Mouse (Mus musculus) CD4-positive naive resting alpha-beta T cell, adult 76 days (primary cell): Measurements from ENCODE around the gene Galnt9. TPM values are rescaled to one million over a fixed set of nuclear protein-coding genes. Genes with fewer than 3 reads are reported as not detected.

ENCODE experiments used
- total RNA-seq: library from RNA; stranded (reverse); gene quantifications from one replicate; pipeline ENCODE4 v1.2.4, GENCODE M21; 2023

The Galnt9 gene
- total RNA-seq = 9.3 TPM

DNA sequence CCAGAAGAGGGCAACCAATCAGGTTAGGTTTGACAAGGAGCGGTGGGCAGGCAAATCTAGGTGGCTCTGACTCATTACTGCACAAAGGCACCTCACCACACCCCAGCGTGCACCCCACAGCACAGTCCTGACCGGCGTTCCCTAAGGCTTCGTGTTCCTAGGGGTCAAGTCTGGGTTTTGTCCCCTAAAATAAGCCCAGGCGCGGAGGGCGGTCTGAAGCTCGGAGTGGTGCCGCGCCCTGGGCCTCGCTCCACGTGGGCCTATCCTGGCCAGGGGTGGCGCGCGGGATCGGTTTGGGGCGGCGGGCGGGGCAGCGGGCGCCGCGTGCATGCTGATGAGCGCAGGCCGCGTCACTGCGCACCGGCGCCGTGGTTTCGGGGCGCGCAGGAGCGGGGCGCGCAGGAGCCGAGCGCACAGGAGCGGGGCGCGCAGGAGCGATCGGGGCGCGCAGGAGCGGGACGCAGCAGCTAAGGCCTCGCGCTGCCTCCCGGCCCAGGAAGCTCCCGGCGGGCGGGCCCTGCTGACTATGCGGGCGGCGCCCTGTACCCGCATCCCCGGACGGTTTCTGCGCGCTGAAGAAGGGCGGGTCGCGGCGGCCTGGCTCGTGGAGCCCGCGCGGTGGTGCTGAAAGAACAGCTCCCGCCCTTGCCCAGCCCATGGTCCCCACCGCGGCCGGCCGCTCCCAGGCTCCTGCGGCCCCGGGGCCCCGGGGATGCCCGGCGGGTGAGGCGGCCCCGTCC is at the start of gene Galnt9:
Gene Galnt9 (plus strand): TSS at position 405 of the 740 bp plus-strand sequence.

DNA sequence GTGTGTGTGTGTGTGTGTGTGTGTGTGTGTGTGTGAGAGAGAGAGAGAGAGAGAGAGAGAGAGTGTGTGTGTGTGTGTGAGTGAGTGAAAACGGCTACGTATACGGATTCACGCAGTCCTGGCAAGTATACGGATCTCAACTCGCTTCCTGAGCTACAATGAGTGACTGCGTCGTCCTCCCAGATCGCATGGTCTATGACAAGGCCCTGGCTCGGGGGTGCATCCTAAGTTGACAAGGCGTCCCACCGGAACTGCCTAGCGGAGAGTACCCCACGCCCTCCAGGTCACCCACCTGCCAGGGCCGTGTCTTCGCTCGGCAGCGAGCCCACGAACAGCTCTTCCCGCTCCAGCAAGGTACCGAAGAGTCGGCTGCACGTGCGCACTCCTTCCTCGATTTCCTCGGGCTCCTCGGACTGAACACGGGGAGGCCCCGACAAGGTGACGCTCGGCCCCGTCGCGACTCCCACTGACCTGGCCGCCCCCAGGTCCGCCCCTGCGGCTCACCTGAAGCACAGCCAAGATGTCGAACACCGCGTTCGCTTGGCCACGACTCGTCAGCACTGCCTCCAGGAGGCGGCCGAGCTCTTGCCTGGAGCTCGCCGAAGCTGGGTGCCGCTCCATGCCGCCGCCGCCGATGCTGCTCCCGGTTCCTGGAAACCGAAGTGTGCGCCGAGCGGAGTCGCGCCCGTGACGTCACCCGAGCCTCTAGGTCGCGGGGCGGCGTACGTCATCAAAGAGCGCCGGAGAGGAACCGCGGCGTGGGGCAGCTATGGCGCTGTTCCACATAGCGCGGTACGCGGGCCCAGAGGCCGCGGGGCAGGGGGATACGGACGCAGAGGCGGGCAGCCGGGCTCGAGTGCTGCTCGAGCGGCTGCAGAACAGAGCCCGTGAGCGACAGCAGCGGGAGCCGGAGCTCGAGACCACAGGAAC is 108.8 kb downstream of the Galnt9 start, which contains the start of the genes Noc4l and Ddx51:
Gene Noc4l (minus strand): TSS at position 699 of the 930 bp plus-strand sequence.
Gene Ddx51 (plus strand): TSS at position 733 of the 930 bp plus-strand sequence.

Other genes starting within 250 kb of the Galnt9 start
- gene P2rx2, start 201.1 kb upstream of the Galnt9 start, total RNA-seq = 0.29 TPM
- not detected for gene Lrcol1, start 199.6 kb upstream of the Galnt9 start, total RNA-seq
- gene Fbrsl1, start 95.9 kb upstream of the Galnt9 start, total RNA-seq = 199 TPM
- 48.7 TPM for gene Noc4l, start 109.1 kb downstream of the Galnt9 start, total RNA-seq
- 59.8 TPM for gene Ddx51, start 109.1 kb downstream of the Galnt9 start, total RNA-seq
- gene Ep400, start 226.4 kb downstream of the Galnt9 start, total RNA-seq = 253 TPM
- 33.0 TPM for gene Pus1, start 236.3 kb downstream of the Galnt9 start, total RNA-seq